Mouse (Mus musculus): ENCODE results near the gene Ccdc157. TPM values are rescaled to one million over a fixed set of nuclear protein-coding genes. Genes with fewer than 3 reads are reported as not detected.

The Ccdc157 gene
- 7.9 to 13.5 TPM (median 11.2 TPM) in 4 replicates for total RNA-seq (2023)

DNA sequence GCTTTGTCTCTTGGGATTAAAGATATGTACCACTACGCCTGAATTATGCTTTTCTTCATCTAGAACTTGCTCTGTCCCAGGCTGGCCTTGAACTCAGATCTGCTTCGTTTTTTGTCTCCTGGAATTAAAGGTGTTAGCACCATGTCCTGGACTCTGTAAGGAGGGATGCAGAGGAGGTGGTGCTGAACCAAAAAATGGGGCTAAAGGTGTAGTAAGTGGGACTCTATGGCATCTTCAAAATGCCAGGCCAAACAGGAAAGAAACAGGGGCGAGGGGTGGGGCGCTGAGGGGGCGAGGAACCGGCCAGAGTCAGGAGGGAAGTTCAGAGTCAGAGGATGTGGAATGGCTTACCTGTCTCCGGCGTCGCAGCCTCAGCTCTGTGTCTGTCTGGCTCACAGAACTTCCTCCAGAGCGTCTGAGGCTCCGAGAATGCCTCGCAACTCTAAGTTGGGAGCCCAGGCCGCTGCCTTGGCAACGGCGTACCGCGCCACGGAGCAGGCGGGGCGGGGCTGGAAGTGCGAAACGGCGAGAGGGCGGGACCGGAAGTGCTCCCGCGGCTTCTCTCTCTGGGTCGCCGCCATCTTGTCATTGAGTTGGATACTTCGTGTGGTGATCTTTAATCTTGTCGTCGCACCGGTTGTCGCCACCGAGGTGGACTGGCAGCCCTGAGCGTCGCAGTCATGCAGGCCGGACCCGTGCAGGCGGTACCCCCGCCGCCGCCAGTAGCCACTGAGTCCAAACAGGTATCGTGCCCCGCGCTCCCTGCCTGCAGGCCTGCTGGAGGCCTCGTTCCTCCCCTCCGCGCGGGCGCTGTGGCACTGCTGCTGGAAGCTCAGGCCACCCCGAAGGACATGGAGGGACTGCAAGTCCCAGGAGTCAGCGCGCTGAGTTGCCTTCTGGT lies at the start of gene Ccdc157, which contains the start of gene Sf3a1:
Gene Ccdc157 (minus strand): TSS at position 486 of the 901 bp plus-strand sequence.
Gene Sf3a1 (plus strand): TSS at position 543 of the 901 bp plus-strand sequence.

DNA sequence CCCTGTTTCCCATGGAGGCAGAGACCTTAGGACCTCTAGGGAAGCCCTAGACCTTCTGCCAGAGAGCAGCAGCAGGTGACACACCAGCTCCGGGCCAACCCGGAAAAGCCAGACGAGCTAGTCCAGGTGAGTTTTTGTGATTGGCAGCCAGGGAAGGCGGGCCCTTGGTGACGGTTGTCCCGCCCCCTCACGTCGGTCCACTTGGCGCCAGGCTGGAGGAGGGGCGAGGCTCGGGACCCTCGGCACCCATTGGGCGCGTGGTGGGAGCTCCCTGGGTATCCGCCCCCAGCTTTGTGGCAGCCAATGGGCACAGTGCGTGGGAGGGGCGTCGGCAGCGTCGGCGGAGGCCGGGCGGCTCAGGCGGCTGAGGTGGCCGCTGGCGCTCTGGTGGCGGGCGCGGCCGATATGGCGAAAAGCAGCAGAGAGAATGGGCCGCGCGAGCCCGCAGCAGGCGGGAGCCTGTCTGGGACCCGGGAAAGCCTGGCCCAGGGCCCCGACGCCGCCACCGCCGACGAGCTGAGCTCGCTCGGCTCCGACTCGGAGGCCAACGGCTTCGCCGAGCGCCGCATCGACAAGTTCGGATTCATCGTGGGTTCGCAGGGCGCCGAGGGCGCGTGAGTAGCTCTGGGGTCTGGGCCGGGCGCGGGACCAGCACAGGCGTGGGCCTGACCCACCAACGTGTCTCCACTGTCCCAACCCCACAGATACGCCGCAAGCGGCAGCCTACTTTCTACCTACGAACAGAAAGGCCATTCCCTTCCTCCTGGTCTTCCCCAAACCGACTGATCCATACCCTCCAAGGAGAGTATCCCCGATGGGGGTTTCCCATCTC lies 26.6 kb upstream of the Ccdc157 start, which contains the start of gene Tbc1d10a:
Gene Tbc1d10a (plus strand): TSS at position 304 of the 832 bp plus-strand sequence.

DNA sequence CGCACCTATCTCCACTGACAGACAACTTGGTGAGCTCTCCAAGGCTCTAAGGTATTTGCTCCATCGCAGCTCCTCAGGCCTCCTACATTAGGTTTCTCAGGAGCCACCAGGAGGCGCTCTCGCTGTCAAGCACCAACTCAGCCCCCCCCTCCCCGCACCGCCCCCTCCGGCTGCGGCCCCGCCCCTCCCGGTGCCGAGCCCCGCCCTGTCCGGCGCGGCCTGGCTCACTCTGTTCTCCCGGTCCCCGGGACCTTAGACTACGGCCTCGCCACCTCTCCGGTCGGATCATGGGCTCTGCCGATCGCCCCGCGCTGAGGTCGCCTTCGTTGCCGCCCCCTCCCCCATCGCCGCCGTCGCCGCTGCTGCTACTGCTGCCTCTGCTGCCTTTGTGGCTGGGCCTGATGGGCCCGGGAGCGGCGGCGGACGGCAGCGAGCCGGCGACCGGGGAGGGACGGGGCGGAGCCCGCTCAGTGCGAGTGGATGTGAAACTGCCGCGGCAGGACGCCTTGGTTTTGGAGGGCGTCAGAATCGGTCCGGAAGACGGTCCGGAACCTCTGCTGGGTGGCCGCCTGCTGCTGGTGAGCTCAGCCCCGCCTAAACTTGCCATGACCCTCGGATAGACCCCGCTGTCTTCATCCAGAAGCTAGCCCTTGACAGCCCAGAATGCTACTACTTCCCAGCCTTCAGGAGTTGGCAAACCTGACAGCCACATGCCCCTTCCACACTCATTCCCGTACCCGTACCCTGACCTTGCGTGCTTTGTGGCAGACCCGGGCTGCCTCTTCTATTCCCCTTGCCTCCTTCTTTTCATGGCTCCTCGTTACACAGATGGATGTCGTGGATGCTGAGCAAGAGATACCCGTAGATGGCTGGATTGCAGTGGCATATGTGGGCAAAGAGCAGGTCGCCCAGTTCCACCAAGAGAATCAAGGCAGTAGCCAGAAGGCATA lies 24.8 kb downstream of the Ccdc157 start, which contains the start of gene Rnf215:
Gene Rnf215 (plus strand): TSS at position 217 of the 950 bp plus-strand sequence.

DNA sequence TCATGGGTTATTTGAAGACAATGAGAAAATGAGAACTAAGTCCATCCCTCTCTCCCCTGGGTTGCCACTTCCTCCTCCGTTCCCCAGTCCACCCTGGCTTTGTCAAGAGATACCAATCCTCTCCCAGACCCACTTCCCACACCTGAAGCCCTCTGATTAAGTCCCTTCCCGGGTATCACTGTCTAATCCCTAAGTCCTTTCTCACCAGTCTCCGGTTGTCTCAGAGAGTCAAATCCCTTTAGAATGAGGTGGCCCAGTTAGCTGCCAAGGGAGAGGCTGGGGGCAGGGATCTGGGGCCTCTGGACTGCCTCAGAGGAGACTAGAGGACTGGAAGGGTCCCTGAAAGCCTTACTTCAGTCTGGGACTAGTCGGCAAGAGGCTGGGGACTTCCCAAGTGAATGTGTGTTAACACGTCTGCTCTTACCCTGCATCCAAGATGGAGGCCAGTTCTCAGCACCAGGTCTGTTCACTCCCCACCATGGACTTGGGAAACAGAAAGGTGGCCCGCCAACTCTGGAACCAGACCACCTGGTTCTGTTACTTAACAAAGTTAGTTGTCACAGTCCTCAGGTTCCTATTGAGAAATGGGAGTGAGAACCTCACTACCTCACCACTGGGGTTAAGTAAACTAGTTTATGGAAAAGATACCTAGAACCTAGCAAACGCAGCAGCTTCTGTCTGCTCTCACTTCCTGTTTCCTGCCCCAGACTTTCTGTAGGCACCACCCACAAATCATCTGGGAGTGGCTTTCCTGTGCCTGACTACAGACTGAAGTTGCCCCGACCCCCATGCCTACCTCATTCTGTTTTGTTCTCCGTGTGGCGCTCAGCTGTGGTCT lies 37.1 kb downstream of the Ccdc157 start, which contains the start of gene Sec14l2:
Gene Sec14l2 (minus strand): TSS at position 674 of the 838 bp plus-strand sequence.

DNA sequence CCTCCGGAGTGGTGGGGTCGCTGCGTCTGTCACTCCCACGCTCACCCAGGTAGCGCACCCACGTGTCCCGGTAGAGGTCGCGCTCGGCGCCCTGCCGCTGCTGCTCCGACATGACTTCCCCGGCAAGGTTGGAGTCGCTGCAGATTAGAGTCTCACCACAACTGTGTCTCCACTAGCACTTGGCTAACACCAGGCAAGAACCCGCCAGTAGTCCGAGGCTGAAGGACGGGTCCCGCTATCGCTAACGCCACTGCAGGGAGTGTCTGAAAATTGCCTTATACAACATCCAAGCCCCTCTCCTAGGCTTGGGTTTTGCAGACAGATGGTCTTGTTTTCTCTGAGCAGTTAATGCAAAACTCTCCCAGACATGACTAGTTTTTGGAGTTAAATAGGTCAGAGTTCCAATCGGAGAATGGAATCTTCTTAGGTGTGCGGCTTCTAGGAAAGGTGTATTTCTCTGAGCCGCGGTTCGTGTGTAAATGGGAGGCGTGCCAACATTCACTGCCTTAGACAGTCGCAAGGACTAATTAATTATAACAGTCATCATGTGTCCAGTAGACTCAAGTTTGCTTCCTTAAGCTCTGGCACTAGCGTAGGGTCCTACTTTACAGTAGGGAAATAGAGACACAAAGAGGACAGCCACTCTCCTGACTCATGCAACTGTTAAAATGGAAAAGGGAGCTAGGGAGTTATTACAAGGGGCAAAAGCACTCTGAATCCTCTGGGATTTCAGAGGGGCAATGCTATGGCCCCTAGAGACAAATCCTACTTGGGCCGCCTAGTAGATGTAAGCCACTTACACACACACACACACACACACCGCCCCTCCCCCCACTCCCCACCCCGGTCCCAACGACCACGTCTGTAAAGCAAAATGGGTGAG lies 64.7 kb downstream of the Ccdc157 start, which contains the start of gene Mtfp1:
Gene Mtfp1 (minus strand): TSS at position 275 of the 883 bp plus-strand sequence.

Other genes with a start within 250 kb of the Ccdc157 start
- gene Slc35e4, start 245.6 kb downstream of the Ccdc157 start, total RNA-seq (2023) = 6.8 to 10.0 TPM (median 8.6 TPM) in 4 replicates
- 21.4 to 26.4 TPM (median 24.0 TPM) in 4 replicates for gene Tcn2, start 228.1 kb downstream of the Ccdc157 start, total RNA-seq (2023)
- 91.1 to 104 TPM (median 96.9 TPM) in 4 replicates for gene Pes1, start 196.3 kb downstream of the Ccdc157 start, total RNA-seq (2023)
- not detected in 4 replicates for gene 4930556J24Rik, start 183.5 kb downstream of the Ccdc157 start, total RNA-seq (2023)
- gene Gal3st1, start 176.7 kb downstream of the Ccdc157 start, total RNA-seq (2023) = not detected in 4 replicates
- gene Sec14l4, start 128.8 kb downstream of the Ccdc157 start, total RNA-seq (2023) = not detected in 4 replicates
- gene Sec14l3, start 95.5 kb downstream of the Ccdc157 start, total RNA-seq (2023) = not detected in 4 replicates
- 1.1 to 1.9 TPM (median 1.4 TPM) in 4 replicates for gene Mtfp1, start 64.8 kb downstream of the Ccdc157 start, total RNA-seq (2023)
- 0.27 to 0.91 TPM in 2 of 4 replicates, not detected in the others for gene Sec14l2, start 36.9 kb downstream of the Ccdc157 start, total RNA-seq (2023)
- 29.9 to 37.7 TPM (median 30.9 TPM) in 4 replicates for gene Rnf215, start 25.1 kb downstream of the Ccdc157 start, total RNA-seq (2023)
- gene Sf3a1, start 57 bp upstream of the Ccdc157 start, total RNA-seq (2023) = 54.7 to 70.8 TPM (median 61.7 TPM) in 4 replicates
- gene Tbc1d10a, start 26.5 kb upstream of the Ccdc157 start, total RNA-seq (2023) = 46.9 to 54.4 TPM (median 50.3 TPM) in 4 replicates
- gene Castor1, start 57.9 kb upstream of the Ccdc157 start, total RNA-seq (2023) = 3.3 to 4.9 TPM (median 4.1 TPM) in 4 replicates
- gene Osm, start 76.1 kb upstream of the Ccdc157 start, total RNA-seq (2023) = 2.9 to 4.5 TPM (median 3.7 TPM) in 4 replicates
- gene Lif, start 97.3 kb upstream of the Ccdc157 start, total RNA-seq (2023) = not detected in 4 replicates

Data from B cell, adult 62 days (primary cell).